Comparison of ENCODE assay signal across 29 mouse cellular contexts in the genomic region with DNA sequence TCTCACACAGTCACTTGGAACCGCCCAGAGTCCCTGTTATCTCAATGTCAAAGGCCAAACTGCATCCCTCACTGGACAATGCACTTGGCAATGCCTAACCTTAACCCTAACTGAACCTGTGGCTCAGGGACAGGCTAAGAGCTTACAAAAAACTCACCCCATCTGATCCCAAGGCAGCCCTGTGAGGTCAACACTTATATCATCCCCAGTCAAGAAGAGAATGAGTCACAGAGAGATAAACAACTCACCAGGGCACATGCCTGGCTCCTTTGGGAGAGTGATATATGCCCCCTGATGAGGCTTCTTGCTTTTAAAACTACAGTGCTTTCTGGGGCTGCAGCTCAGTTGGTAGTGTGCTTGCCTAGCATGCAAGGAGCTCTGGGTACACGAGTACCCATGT. TPM values are rescaled to one million over a fixed set of nuclear protein-coding genes. Genes with fewer than 3 reads are reported as not detected.
DNase-seq lines count a peak whose midpoint lies in the region; ATAC-seq and TF ChIP-seq lines count a peak whose summit lies in the region.
"Had no signal": no experiment of that assay in that cellular context is flagged by ENCODE, and none has a peak within 500 bp of the region (broad histone marks: within the 10 kb centered on the region; RNA-seq: fewer than 3 reads in every experiment).

No protein-coding gene starts in this region.

- WGBS in midbrain, embryonic 11.5 days, result 70% methylated on average over 2 of the region's 2 CpGs
- 68% methylated on average over 2 of the region's 2 CpGs for WGBS in midbrain, postnatal 0 days
- 78% methylated on average over 2 of the region's 2 CpGs for WGBS in kidney, embryonic 14.5 days

- no peaks in the 10 kb centered on the region for H3K36me3 ChIP-seq in midbrain, embryonic 11.5 days (ENCODE audit: control insufficient read depth, insufficient read depth, low read length)
- H3K36me3 ChIP-seq in midbrain, postnatal 0 days (ENCODE audit: insufficient read depth, low read length), result peaks cover 6% of the 10 kb centered on the region
- H3K36me3 ChIP-seq in kidney, embryonic 14.5 days (ENCODE audit: control insufficient read depth, insufficient read depth, low read length), result no peaks in the 10 kb centered on the region
- H3K36me3 ChIP-seq: embryonic facial prominence, embryonic 12.5 days; heart, embryonic 12.5 days; hindbrain, embryonic 15.5 days; neural tube, embryonic 13.5 days had no signal

- peak overlapping the region; percentile 45 for H3K27ac ChIP-seq in midbrain, embryonic 11.5 days (ENCODE audit: low read depth, low read length)
- no peak overlapping the region; the same call in 1 of the 2 replicates for H3K27ac ChIP-seq in midbrain, postnatal 0 days (ENCODE audit: low read depth, low read length)
- H3K27ac ChIP-seq in kidney, embryonic 14.5 days (ENCODE audit: low read depth, low read length), result no peak overlapping the region
- H3K27ac ChIP-seq: embryonic facial prominence, embryonic 12.5 days; gastrocnemius, adult 2 months; heart, adult 2 months; hindbrain, embryonic 15.5 days; kidney, postnatal 0 days; liver, embryonic 14.5 days; macrophage; neural tube, embryonic 13.5 days had no signal

- H3K27me3 ChIP-seq in midbrain, embryonic 11.5 days (ENCODE audit: control insufficient read depth, insufficient read depth, low read length), result no peaks in the 10 kb centered on the region
- H3K27me3 ChIP-seq in midbrain, postnatal 0 days (ENCODE audit: insufficient read depth, low read length), result no peaks in the 10 kb centered on the region
- H3K27me3 ChIP-seq in kidney, embryonic 14.5 days (ENCODE audit: control insufficient read depth, insufficient read depth, low read length), result no peaks in the 10 kb centered on the region

- no peak overlapping the region for H3K9ac ChIP-seq in midbrain, embryonic 11.5 days (ENCODE audit: low read length)
- H3K9ac ChIP-seq in midbrain, postnatal 0 days (replicated peaks; ENCODE audit: low read length, poor library complexity, severe bottlenecking), result no peak overlapping the region
- H3K9ac ChIP-seq in kidney, embryonic 14.5 days (ENCODE audit: low read depth, low read length), result no peak overlapping the region
- H3K9ac ChIP-seq: embryonic facial prominence, embryonic 12.5 days; heart, embryonic 12.5 days; hindbrain, embryonic 15.5 days; liver, embryonic 14.5 days; neural tube, embryonic 13.5 days had no signal

- no peak for ATAC-seq in midbrain, embryonic 11.5 days (ENCODE audit: low FRiP score)
- no peak for ATAC-seq in midbrain, postnatal 0 days (ENCODE audit: low FRiP score)
- ATAC-seq in megakaryocyte-erythroid progenitor cell, adult 5-6 weeks (replicated peaks; ENCODE audit: low FRiP score, low TSS enrichment, poor library complexity, severe bottlenecking), result no peak
- ATAC-seq in kidney, embryonic 14.5 days (ENCODE audit: low FRiP score, low TSS enrichment), result no peak
- ATAC-seq: forebrain, embryonic 16.5 days had no signal

- H3K4me1 ChIP-seq in midbrain, embryonic 11.5 days (ENCODE audit: control insufficient read depth, insufficient read depth, low read length), result peaks cover 23% of the 10 kb centered on the region
- peaks cover 5% of the 10 kb centered on the region; the same call in 1 of the 2 replicates for H3K4me1 ChIP-seq in midbrain, postnatal 0 days (ENCODE audit: insufficient read depth, low read length)
- H3K4me1 ChIP-seq in kidney, embryonic 14.5 days (ENCODE audit: control insufficient read depth, insufficient read depth, low read length), result no peaks in the 10 kb centered on the region
- H3K4me1 ChIP-seq: heart, embryonic 12.5 days had no signal

- H3K4me3 ChIP-seq in midbrain, embryonic 11.5 days (ENCODE audit: low read depth, low read length), result no peak overlapping the region
- H3K4me3 ChIP-seq in midbrain, postnatal 0 days (ENCODE audit: low read depth, low read length), result no peak overlapping the region
- no peak overlapping the region for H3K4me3 ChIP-seq in kidney, embryonic 14.5 days (ENCODE audit: low read length)
- H3K4me3 ChIP-seq: embryonic facial prominence, embryonic 12.5 days; gastrocnemius, adult 2 months; heart, adult 2 months; heart, embryonic 12.5 days; hindbrain, embryonic 15.5 days; myocyte; neural tube, embryonic 13.5 days had no signal

- no peaks in the 10 kb centered on the region for H3K9me3 ChIP-seq in midbrain, embryonic 11.5 days (ENCODE audit: control insufficient read depth, low read length)
- H3K9me3 ChIP-seq in midbrain, postnatal 0 days (ENCODE audit: low read length), result no peaks in the 10 kb centered on the region
- H3K9me3 ChIP-seq in kidney, embryonic 14.5 days (ENCODE audit: control insufficient read depth, low read length), result no peaks in the 10 kb centered on the region
- H3K9me3 ChIP-seq: embryonic facial prominence, embryonic 12.5 days; heart, embryonic 12.5 days; hindbrain, embryonic 15.5 days; neural tube, embryonic 13.5 days had no signal

- TF ChIP-seq CTCF in midbrain, postnatal 0 days (IDR thresholded peaks at IDR 0.05), result no peak

- H3K4me2 ChIP-seq in midbrain, embryonic 11.5 days, result no peak overlapping the region
- H3K4me2 ChIP-seq in midbrain, postnatal 0 days (ENCODE audit: low read depth, low read length, poor library complexity, severe bottlenecking), result no peak overlapping the region
- no peak overlapping the region for H3K4me2 ChIP-seq in kidney, embryonic 14.5 days (replicated peaks; ENCODE audit: low read depth, low read length)
- H3K4me2 ChIP-seq: embryonic facial prominence, embryonic 12.5 days; heart, embryonic 12.5 days; hindbrain, embryonic 15.5 days; neural tube, embryonic 13.5 days had no signal

- DNase-seq in adrenal gland, adult 2 months, result peak; percentile 73
- no peak for DNase-seq in adrenal gland, postnatal 25 days
- no peak for DNase-seq in midbrain, embryonic 11.5 days (ENCODE audit: low spot score, missing footprints)
- no peak for DNase-seq in midbrain, postnatal 0 days (ENCODE audit: low spot score)
- DNase-seq in adrenal gland, postnatal 36 days, result peak; percentile 35 to 56
- DNase-seq: cerebellum, adult 11-12 months; cerebellum, adult 9-11 months; embryo, embryonic 11 days; gastrocnemius, adult 2 months; heart, adult 2 months; kidney, adult 2 months; layer of hippocampus, adult 9-11 months; liver; lung, adult 2 months; lung, postnatal 10 days; right cerebral cortex, postnatal 14 days; thymus, postnatal 4 days had no signal

RNA-seq across cellular contexts. Expression of a gene that starts 34.0 kb away (rescaled TPM):
- total RNA-seq in adrenal gland, adult 2 months (2021), result 1 to 10 TPM; 4.9 to 9.0 TPM
- polyA plus RNA-seq in adrenal gland, adult 2 months (2012; rRNA removed), result 12.1 and 29.5 TPM in 2 replicates
- 4.6 and 6.0 TPM in 2 replicates for total RNA-seq in adrenal gland, postnatal 25 days (2021)
- 117 and 124 TPM in 2 replicates for polyA plus RNA-seq in midbrain, embryonic 11.5 days (2014; fragmentation: Nextera tagmentation; extraction: Ambion mirVana)
- 109 and 117 TPM in 2 replicates for total RNA-seq in midbrain, postnatal 0 days (2014; rRNA removed)
- polyA plus RNA-seq in midbrain, postnatal 0 days (2015; fragmentation: Nextera tagmentation; extraction: Ambion mirVana), result 109 and 121 TPM in 2 replicates
- 1 to 10 TPM; 5.1 to 9.4 TPM for total RNA-seq in adrenal gland, postnatal 36 days (2021)
- total RNA-seq in megakaryocyte-erythroid progenitor cell, adult 5-6 weeks (2014; fragmentation: Nextera tagmentation), result not detected in 2 replicates
- total RNA-seq in megakaryocyte-erythroid progenitor cell, adult 5-6 weeks (2017), result not detected in 2 replicates
- 7.2 and 7.9 TPM in 2 replicates for polyA plus RNA-seq in kidney, embryonic 14.5 days (2014; fragmentation: Nextera tagmentation; extraction: Ambion mirVana)
- total RNA-seq: MEL had no signal
- polyA plus RNA-seq: macrophage had no signal

RNA-seq across cellular contexts. Expression of a gene that starts 57.9 kb away (rescaled TPM):
- 10 to 100 TPM; 39.6 to 63.7 TPM for total RNA-seq in adrenal gland, adult 2 months (2021)
- 98.5 and 106 TPM in 2 replicates for polyA plus RNA-seq in adrenal gland, adult 2 months (2012; rRNA removed)
- total RNA-seq in adrenal gland, postnatal 25 days (2021), result 31.9 and 37.8 TPM in 2 replicates
- 21.3 and 22.7 TPM in 2 replicates for polyA plus RNA-seq in midbrain, embryonic 11.5 days (2014; fragmentation: Nextera tagmentation; extraction: Ambion mirVana)
- 62.8 and 65.0 TPM in 2 replicates for total RNA-seq in midbrain, postnatal 0 days (2014; rRNA removed)
- 42.1 and 42.2 TPM in 2 replicates for polyA plus RNA-seq in midbrain, postnatal 0 days (2015; fragmentation: Nextera tagmentation; extraction: Ambion mirVana)
- 10 to 100 TPM; 39.7 to 58.7 TPM for total RNA-seq in adrenal gland, postnatal 36 days (2021)
- total RNA-seq in megakaryocyte-erythroid progenitor cell, adult 5-6 weeks (2014; fragmentation: Nextera tagmentation), result 1.2 TPM in 1 of 2 replicates, not detected in the other
- 0.11 and 0.75 TPM in 2 replicates for total RNA-seq in megakaryocyte-erythroid progenitor cell, adult 5-6 weeks (2017)
- polyA plus RNA-seq in kidney, embryonic 14.5 days (2014; fragmentation: Nextera tagmentation; extraction: Ambion mirVana), result 1.4 and 2.2 TPM in 2 replicates
- total RNA-seq: MEL had no signal
- polyA plus RNA-seq: myocyte had no signal

Comparison
In these comparisons a context has a peak if more than half of its experiments do, and no peak if none do; other contexts are left out.
1. DNase-seq: peak in adrenal gland, adult 2 months (single experiment) and adrenal gland, postnatal 36 days (2 of 2); none in adrenal gland, postnatal 25 days (single experiment), midbrain, embryonic 11.5 days (single experiment) and midbrain, postnatal 0 days (single experiment).
2. RNA of a gene that starts 34.0 kb away (total RNA-seq): 109 to 117 TPM in midbrain, postnatal 0 days; 5.1 to 9.4 TPM in adrenal gland, postnatal 36 days, 4.9 to 9.0 TPM in adrenal gland, adult 2 months, 4.6 to 6.0 TPM in adrenal gland, postnatal 25 days and not detected in megakaryocyte-erythroid progenitor cell, adult 5-6 weeks; every median in the first group is over 10 times any median in the second.
3. RNA of a gene that starts 57.9 kb away (total RNA-seq): 62.8 to 65.0 TPM in midbrain, postnatal 0 days, 39.6 to 63.7 TPM in adrenal gland, adult 2 months, 39.7 to 58.7 TPM in adrenal gland, postnatal 36 days and 31.9 to 37.8 TPM in adrenal gland, postnatal 25 days; 0.11 to 1.2 TPM in megakaryocyte-erythroid progenitor cell, adult 5-6 weeks; every median in the first group is over 10 times any median in the second.